Mouse (Mus musculus) frontal cortex, postnatal 14 days (tissue): ENCODE measurements around the gene Dnajb2.
A peak's percentile ranks its signal among the peaks of the same experiment; 100 is the strongest.
"Not testable (repeated sequence)": the region's sequence is repeated elsewhere in the genome, so short reads cannot be mapped to it uniquely, and the experiment has no call there.

Experiments used
- DNase-seq, 2 experiments: peaks; one replicate each; pipeline ENCODE4 v3.0.0; 2022; ENCODE audit warnings: low spot score in 2 of 2

Gene Dnajb2

GRCm38 (mm10) chr1:75219078-75219477, 17.1 kb upstream of the Dnajb2 start:
- DNase-seq: peak; percentile 87 to 91

- DNase-seq: no peak
Measured at GRCm38 (mm10) chr1:75219531-75219930, 16.7 kb upstream of the Dnajb2 start, which contains the start of gene Tuba4a. Tuba4a (minus strand) TSS chr1:75219865.

GRCm38 (mm10) chr1:75221538-75221937, 14.7 kb upstream of the Dnajb2 start:
- no peak for DNase-seq

- no peak for DNase-seq
Measured at GRCm38 (mm10) chr1:75222926-75223325, 13.3 kb upstream of the Dnajb2 start.

GRCm38 (mm10) chr1:75223532-75223931, 12.7 kb upstream of the Dnajb2 start:
- DNase-seq: no peak

- DNase-seq: no peak
Measured at GRCm38 (mm10) chr1:75225473-75225872, 10.7 kb upstream of the Dnajb2 start.

- no peak for DNase-seq
Measured at GRCm38 (mm10) chr1:75226138-75226537, 10.1 kb upstream of the Dnajb2 start.

- no peak for DNase-seq
Measured at GRCm38 (mm10) chr1:75227653-75228052, 8.6 kb upstream of the Dnajb2 start.

- no peak for DNase-seq
Measured at GRCm38 (mm10) chr1:75229158-75229557, 7.0 kb upstream of the Dnajb2 start.

- no peak for DNase-seq
Measured at GRCm38 (mm10) chr1:75230335-75230994, 5.7 kb upstream of the Dnajb2 start.

- no peak for DNase-seq
Measured at GRCm38 (mm10) chr1:75231224-75231623, 5.0 kb upstream of the Dnajb2 start.

- no peak for DNase-seq
Measured at GRCm38 (mm10) chr1:75231664-75232152, 4.5 kb upstream of the Dnajb2 start, which contains the start of gene A630095N17Rik. A630095N17Rik (minus strand) TSS chr1:75232102.

- DNase-seq: not testable (repeated sequence)
Measured at GRCm38 (mm10) chr1:75232489-75232888, 3.7 kb upstream of the Dnajb2 start.

- DNase-seq: no peak
Measured at GRCm38 (mm10) chr1:75234606-75235005, 1.6 kb upstream of the Dnajb2 start.

- no peak for DNase-seq
Measured at GRCm38 (mm10) chr1:75239591-75239990, 3.4 kb downstream of the Dnajb2 start.

GRCm38 (mm10) chr1:75243411-75243810, 7.2 kb downstream of the Dnajb2 start:
- DNase-seq: no peak

GRCm38 (mm10) chr1:75244175-75244826, 8.1 kb downstream of the Dnajb2 start:
- DNase-seq: no peak

GRCm38 (mm10) chr1:75244836-75245235, 8.6 kb downstream of the Dnajb2 start:
- DNase-seq: no peak

- no peak for DNase-seq
Measured at GRCm38 (mm10) chr1:75247071-75247930, 11.1 kb downstream of the Dnajb2 start.

GRCm38 (mm10) chr1:75248041-75248772, 12.0 kb downstream of the Dnajb2 start:
- DNase-seq: no peak

- no peak for DNase-seq
Measured at GRCm38 (mm10) chr1:75250498-75250897, 14.3 kb downstream of the Dnajb2 start.
